In genomic region chr13:97365557-97366244, GRCm38 (mm10) we compare ENCODE assay signal across 16 mouse cellular contexts.
DNase-seq lines count a peak whose midpoint lies in the region; ATAC-seq and TF ChIP-seq lines count a peak whose summit lies in the region.
"Had no signal": no experiment of that assay in that cellular context is flagged by ENCODE, and none has a peak within 500 bp of the region (broad histone marks: within the 10 kb centered on the region; RNA-seq: fewer than 3 reads in every experiment).

No protein-coding gene starts in this region.

- H3K36me3 ChIP-seq in kidney, embryonic 14.5 days (ENCODE audit: control insufficient read depth, insufficient read depth, low read length), result no peaks in the 10 kb centered on the region
- H3K36me3 ChIP-seq in hindbrain, postnatal 0 days (ENCODE audit: insufficient read depth, low read length), result no peaks in the 10 kb centered on the region
- H3K36me3 ChIP-seq: embryonic facial prominence, embryonic 13.5 days; heart, embryonic 12.5 days; limb, embryonic 13.5 days had no signal

- 20% methylated on average over 18 of the region's 18 CpGs for WGBS in kidney, embryonic 14.5 days
- WGBS in hindbrain, postnatal 0 days, result 37% methylated on average over 18 of the region's 18 CpGs

- peak; percentile 78; the same call in 1 of the 2 replicates for ATAC-seq in kidney, embryonic 14.5 days (ENCODE audit: low FRiP score, low TSS enrichment)
- no peak for ATAC-seq in hindbrain, postnatal 0 days

- H3K4me3 ChIP-seq in kidney, embryonic 14.5 days (ENCODE audit: low read length), result no peak overlapping the region
- no peak overlapping the region for H3K4me3 ChIP-seq in hindbrain, postnatal 0 days (ENCODE audit: low read length)
- H3K4me3 ChIP-seq: embryonic facial prominence, embryonic 13.5 days; heart, embryonic 12.5 days; layer of hippocampus, adult 2 months; limb, embryonic 13.5 days had no signal

- no peak overlapping the region for H3K9ac ChIP-seq in kidney, embryonic 14.5 days (ENCODE audit: low read depth, low read length)
- no peak overlapping the region for H3K9ac ChIP-seq in hindbrain, postnatal 0 days (replicated peaks; ENCODE audit: low read length)
- H3K9ac ChIP-seq: embryonic facial prominence, embryonic 13.5 days; heart, embryonic 12.5 days; limb, embryonic 13.5 days had no signal

- H3K27me3 ChIP-seq in kidney, embryonic 14.5 days (ENCODE audit: control insufficient read depth, insufficient read depth, low read length), result no peaks in the 10 kb centered on the region
- H3K27me3 ChIP-seq in hindbrain, postnatal 0 days (ENCODE audit: insufficient read depth, low read length), result no peaks in the 10 kb centered on the region; the same call in 1 of the 2 replicates

- peak overlapping the region; percentile 6; the same call in 1 of the 2 replicates for H3K27ac ChIP-seq in kidney, embryonic 14.5 days (ENCODE audit: low read depth, low read length)
- H3K27ac ChIP-seq in hindbrain, postnatal 0 days, result no peak overlapping the region
- H3K27ac ChIP-seq: embryonic facial prominence, embryonic 13.5 days; layer of hippocampus, adult 2 months; limb, embryonic 13.5 days; macrophage had no signal

- TF ChIP-seq CTCF in hindbrain, postnatal 0 days (IDR thresholded peaks at IDR 0.05; ENCODE audit: low read depth), result no peak

- peak overlapping the region; percentile 15; the same call in 1 of the 2 replicates for H3K4me2 ChIP-seq in kidney, embryonic 14.5 days (replicated peaks; ENCODE audit: low read depth, low read length)
- H3K4me2 ChIP-seq in hindbrain, postnatal 0 days (ENCODE audit: low read depth, low read length), result no peak overlapping the region
- H3K4me2 ChIP-seq: embryonic facial prominence, embryonic 13.5 days; heart, embryonic 12.5 days; limb, embryonic 13.5 days had no signal

- no peaks in the 10 kb centered on the region for H3K9me3 ChIP-seq in kidney, embryonic 14.5 days (ENCODE audit: control insufficient read depth, low read length)
- no peaks in the 10 kb centered on the region for H3K9me3 ChIP-seq in hindbrain, postnatal 0 days (ENCODE audit: low read length)
- H3K9me3 ChIP-seq: embryonic facial prominence, embryonic 13.5 days; heart, embryonic 12.5 days; limb, embryonic 13.5 days had no signal

- peaks cover 13% of the 10 kb centered on the region for H3K4me1 ChIP-seq in kidney, embryonic 14.5 days (ENCODE audit: control insufficient read depth, insufficient read depth, low read length)
- H3K4me1 ChIP-seq in hindbrain, postnatal 0 days (ENCODE audit: insufficient read depth, low read length), result no peaks in the 10 kb centered on the region

- no peak for DNase-seq in kidney, postnatal 36 days
- DNase-seq in retina, embryonic 14.5 days (ENCODE audit: low spot score), result peak; percentile 30
- no peak for DNase-seq in retina, postnatal 1 day
- DNase-seq in hindbrain, postnatal 0 days (ENCODE audit: low spot score), result peak; percentile 40
- no peak for DNase-seq in right cerebral cortex, postnatal 10 days (ENCODE audit: low spot score in 2 of 2)
- no peak for DNase-seq in layer of hippocampus, adult 9-10 months (ENCODE audit: low spot score)
- DNase-seq: adrenal gland, postnatal 10 days; gastrocnemius, postnatal 36 days; heart, postnatal 36 days; kidney, adult 11 months had no signal

Comparison
In these comparisons a context has a peak if more than half of its experiments do, and no peak if none do; other contexts are left out.
1. DNase-seq: peak in retina, embryonic 14.5 days (single experiment) and hindbrain, postnatal 0 days (single experiment); none in kidney, postnatal 36 days (0 of 2), retina, postnatal 1 day (single experiment), right cerebral cortex, postnatal 10 days (0 of 2) and layer of hippocampus, adult 9-10 months (single experiment).